Mouse (Mus musculus) intestine, postnatal 0 days (tissue): ENCODE measurements at regions not wholly inside any gene's neighbourhood (a gene's known extent, or its start where the extent isn't known, plus 50 kb on each side); places are given as distances from the start of the nearest gene placed in this dataset.

Experiments used
- ATAC-seq: fragments of 200-750 bp; cut with Nextera tagmentation; 2 replicates; pipeline ENCODE4 v1.8.0; 2017; ENCODE audit warnings: mild to moderate bottlenecking, moderate TSS enrichment, moderate library complexity
- H3K27ac ChIP-seq: fragments of 300-500 bp; sonication (generic); 2 replicates; pipeline ENCODE4 v1.5.1; 2014; ENCODE audit warnings: mild to moderate bottlenecking, low read depth, low read length, moderate library complexity
- H3K27me3 ChIP-seq: fragments of 300-500 bp; sonication (generic); replicated peaks from 2 replicates; pipeline ENCODE4 v1.6.1; 2014; ENCODE audit warnings: low read length, mixed read lengths; ENCODE audit not compliant: control insufficient read depth, insufficient read depth
- H3K36me3 ChIP-seq: fragments of 300-500 bp; sonication (generic); 2 replicates; pipeline ENCODE4 v1.6.1; 2014; ENCODE audit warnings: mild to moderate bottlenecking, moderate library complexity; ENCODE audit not compliant: control insufficient read depth, insufficient read depth
- H3K4me1 ChIP-seq: fragments of 300-500 bp; sonication (generic); replicated peaks from 2 replicates; pipeline ENCODE4 v1.6.1; 2014; ENCODE audit warnings: antibody characterized with exemption, low read length, mixed read lengths; ENCODE audit not compliant: control insufficient read depth, insufficient read depth
- H3K4me2 ChIP-seq: fragments of 300-500 bp; sonication (generic); replicated peaks from 2 replicates; pipeline ENCODE4 v1.6.1; 2014; ENCODE audit warnings: low read depth, mild to moderate bottlenecking, moderate library complexity
- H3K4me3 ChIP-seq: fragments of 300-500 bp; sonication (generic); 2 replicates; pipeline ENCODE4 v1.5.1; 2014; ENCODE audit warnings: low read depth, low read length
- H3K9ac ChIP-seq: fragments of 300-500 bp; sonication (generic); 2 replicates; pipeline ENCODE4 v1.6.1; 2014; ENCODE audit warnings: mild to moderate bottlenecking, low read depth, low read length
- H3K9me3 ChIP-seq: fragments of 300-500 bp; sonication (generic); 2 replicates; pipeline ENCODE4 v1.6.1; 2016; ENCODE audit warnings: mixed run types; ENCODE audit not compliant: control insufficient read depth
- CTCF ChIP-seq: sonication (generic); IDR thresholded peaks from 2 replicates; pipeline ENCODE4 v1.5.1; 2016; ENCODE audit warnings: low read depth, mild to moderate bottlenecking, control low read depth, antibody characterized with exemption, moderate library complexity
- WGBS: fragments of 180-500 bp; shearing (Covaris S2); extraction: QIAGEN DNeasy Blood & Tissue Kit; methylation state at CpG from one replicate; pipeline ENCODE4 v1.1.7; 2014; 5-methylcytosine and 5-hydroxymethylcytosine counted together

DNA sequence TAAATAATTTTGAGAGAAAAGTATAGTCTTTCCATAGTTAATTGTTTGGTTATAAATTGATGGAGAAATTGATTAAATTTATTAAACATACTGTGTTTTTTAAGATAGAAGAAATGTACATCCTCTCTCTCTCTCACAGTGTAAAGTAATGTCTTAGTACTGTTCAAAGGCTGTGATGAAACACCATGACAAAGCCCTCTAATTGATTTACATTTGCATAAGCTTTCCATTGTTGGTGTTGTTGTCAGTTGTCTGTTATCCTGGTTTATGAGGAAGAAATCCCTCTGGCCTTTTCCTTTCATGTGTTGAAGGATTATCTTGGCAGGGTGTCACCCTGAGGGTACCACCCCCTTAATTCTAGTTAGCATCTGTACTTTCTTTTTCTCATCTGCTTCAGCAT lies 207.2 kb upstream of the Dmd start:
- no peak for ATAC-seq
- H3K4me1 ChIP-seq: no peaks in the 10 kb centered on the region
- H3K27ac ChIP-seq: no peak overlapping the region
- no peaks in the 10 kb centered on the region for H3K27me3 ChIP-seq
- H3K9ac ChIP-seq: no peak overlapping the region
- no peaks in the 10 kb centered on the region for H3K9me3 ChIP-seq
- H3K4me2 ChIP-seq: no peak overlapping the region
- no peaks in the 10 kb centered on the region for H3K36me3 ChIP-seq
- TF ChIP-seq CTCF: no peak
- H3K4me3 ChIP-seq: no peak overlapping the region

DNA sequence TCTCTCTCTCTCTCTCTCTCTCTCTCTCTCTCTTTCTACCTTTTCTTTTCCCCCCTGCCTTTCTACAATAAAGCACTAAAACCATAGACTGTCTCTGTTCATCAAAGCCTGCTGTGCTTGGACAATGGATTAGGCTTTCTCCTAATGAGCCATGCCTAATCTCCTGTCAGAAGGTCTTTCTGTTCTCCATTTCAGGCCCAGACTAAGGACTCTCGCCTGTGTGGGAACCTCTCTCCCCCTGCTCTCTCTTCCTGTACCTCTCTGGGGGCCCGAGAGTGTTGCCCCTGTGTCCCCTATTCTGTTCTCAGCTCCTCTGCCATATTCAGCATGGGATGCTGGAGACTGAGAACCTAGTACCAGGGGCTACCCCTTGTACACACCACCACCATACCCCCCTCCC lies 184.5 kb upstream of the Dmd start:
- WGBS: 47% methylated on average over 2 of the region's 2 CpGs
- no peak for ATAC-seq
- H3K27ac ChIP-seq: no peak overlapping the region
- H3K4me1 ChIP-seq: no peaks in the 10 kb centered on the region
- no peak for TF ChIP-seq CTCF
- H3K9me3 ChIP-seq: no peaks in the 10 kb centered on the region
- H3K27me3 ChIP-seq: no peaks in the 10 kb centered on the region
- H3K4me2 ChIP-seq: no peak overlapping the region
- H3K4me3 ChIP-seq: no peak overlapping the region
- no peak overlapping the region for H3K9ac ChIP-seq
- no peaks in the 10 kb centered on the region for H3K36me3 ChIP-seq

DNA sequence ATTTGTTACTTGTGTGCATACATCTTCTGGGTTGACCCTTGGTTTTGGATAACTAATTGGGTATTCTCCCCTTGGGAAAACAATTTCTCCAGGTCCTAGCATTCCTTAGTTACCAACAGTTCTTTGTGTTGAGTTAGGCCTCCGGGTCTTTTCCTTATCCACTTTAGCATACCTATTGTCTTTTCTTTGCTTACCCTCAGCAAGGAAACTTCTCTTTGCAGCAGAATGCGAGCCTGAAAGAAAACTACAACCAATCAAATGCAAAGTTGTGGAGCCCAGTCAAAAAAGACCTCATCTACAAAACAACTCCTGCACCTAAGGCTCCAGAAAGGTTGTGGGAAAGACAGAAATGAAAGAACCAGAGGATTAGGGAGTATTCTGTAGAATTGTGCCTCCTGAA lies 139.5 kb upstream of the Dmd start:
- Histone ChIP-seq H3K27ac (no peak overlapping the region), H3K36me3 (no peaks in the 10 kb centered on the region), H3K9me3 (no peaks in the 10 kb centered on the region), H3K4me3 (no peak overlapping the region), H3K9ac (no peak overlapping the region), H3K4me1 (no peaks in the 10 kb centered on the region), H3K27me3 (no peaks in the 10 kb centered on the region), H3K4me2 (no peak overlapping the region)
- 24% methylated on average over 2 of the region's 2 CpGs for whole genome bisulfite sequencing
- no peak for ATAC-seq
- TF ChIP-seq CTCF: no peak

DNA sequence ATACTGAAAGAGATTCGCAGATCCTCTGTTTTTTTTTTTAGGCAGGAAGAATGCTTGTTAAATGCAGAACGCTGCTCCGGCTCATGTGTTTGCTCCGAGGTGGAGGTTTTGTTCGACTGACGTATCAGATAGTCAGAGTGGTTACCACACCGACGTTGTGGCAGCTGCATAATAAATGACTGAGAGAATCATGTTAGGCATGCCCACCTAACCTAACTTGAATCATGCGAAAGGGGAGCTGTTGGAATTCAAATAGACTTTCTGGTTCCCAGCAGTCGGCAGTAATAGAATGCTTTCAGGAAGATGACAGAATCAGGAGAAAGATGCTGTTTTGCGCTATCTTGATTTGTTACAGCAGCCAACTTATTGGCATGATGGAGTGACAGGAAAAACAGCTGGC lies 134.1 kb upstream of the Dmd start:
- H3K9me3 ChIP-seq: no peaks in the 10 kb centered on the region
- WGBS: 18% methylated on average over 11 of the region's 11 CpGs
- peak overlapping the region; percentile 44 for H3K4me2 ChIP-seq
- no peaks in the 10 kb centered on the region for H3K36me3 ChIP-seq
- H3K9ac ChIP-seq: no peak overlapping the region
- TF ChIP-seq CTCF: no peak
- H3K4me1 ChIP-seq: no peaks in the 10 kb centered on the region
- H3K27ac ChIP-seq: no peak overlapping the region
- H3K27me3 ChIP-seq: no peaks in the 10 kb centered on the region
- ATAC-seq: no peak
- H3K4me3 ChIP-seq: peak overlapping the region; percentile 3; the same call in 1 of the 2 replicates

DNA sequence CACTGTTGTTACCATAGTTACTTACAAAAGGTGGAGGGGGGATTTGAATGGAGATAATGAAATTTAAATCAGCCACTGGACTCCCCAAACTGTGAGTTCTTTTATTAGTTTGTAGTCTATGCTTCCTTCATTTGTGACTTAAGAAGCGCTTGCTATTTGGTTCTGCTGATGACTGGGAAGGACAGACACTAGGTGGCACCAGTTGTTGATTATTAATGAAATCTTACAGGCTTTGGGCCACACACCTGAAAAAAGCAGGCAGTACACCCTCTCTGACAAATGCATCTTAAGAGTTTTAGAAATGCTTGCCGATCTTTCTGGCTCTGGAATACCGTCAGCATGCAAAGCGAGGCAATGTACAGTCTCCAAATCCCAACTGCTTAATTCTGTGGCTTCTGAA lies 131.6 kb upstream of the Dmd start:
- peak; percentile 24; the same call in 1 of the 2 replicates for TF ChIP-seq CTCF
- ATAC-seq: no peak
- H3K4me2 ChIP-seq: no peak overlapping the region
- no peak overlapping the region for H3K9ac ChIP-seq
- H3K27ac ChIP-seq: no peak overlapping the region
- H3K9me3 ChIP-seq: no peaks in the 10 kb centered on the region
- H3K4me1 ChIP-seq: no peaks in the 10 kb centered on the region
- no peaks in the 10 kb centered on the region for H3K27me3 ChIP-seq
- WGBS: 49% methylated on average over 4 of the region's 4 CpGs
- H3K36me3 ChIP-seq: no peaks in the 10 kb centered on the region
- no peak overlapping the region for H3K4me3 ChIP-seq

DNA sequence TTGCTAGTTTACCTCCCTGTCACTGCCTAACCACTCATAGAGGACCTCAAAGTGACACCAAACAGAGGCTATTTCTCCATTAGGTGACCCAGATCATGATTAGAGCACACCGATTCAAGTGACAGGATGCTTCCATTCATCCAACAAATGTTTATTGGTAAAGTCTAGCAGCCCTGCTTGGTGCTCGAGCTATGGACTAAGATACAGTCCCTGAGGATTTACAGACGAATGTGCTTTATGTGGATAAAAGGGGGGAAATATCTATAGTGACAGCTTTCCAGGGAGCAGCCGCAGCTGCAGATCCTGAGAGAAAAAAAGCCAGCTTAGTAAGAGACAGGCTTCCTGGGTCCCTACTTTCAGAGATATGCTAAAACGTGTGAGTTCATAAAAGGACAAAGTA lies 125.1 kb upstream of the Dmd start:
- TF ChIP-seq CTCF: no peak
- Histone ChIP-seq H3K27me3 (no peaks in the 10 kb centered on the region), H3K4me1 (no peaks in the 10 kb centered on the region), H3K36me3 (no peaks in the 10 kb centered on the region), H3K4me3 (no peak overlapping the region), H3K9ac (no peak overlapping the region), H3K9me3 (no peaks in the 10 kb centered on the region), H3K27ac (no peak overlapping the region), H3K4me2 (no peak overlapping the region)
- no peak for ATAC-seq
- WGBS: 46% methylated on average over 5 of the region's 5 CpGs

DNA sequence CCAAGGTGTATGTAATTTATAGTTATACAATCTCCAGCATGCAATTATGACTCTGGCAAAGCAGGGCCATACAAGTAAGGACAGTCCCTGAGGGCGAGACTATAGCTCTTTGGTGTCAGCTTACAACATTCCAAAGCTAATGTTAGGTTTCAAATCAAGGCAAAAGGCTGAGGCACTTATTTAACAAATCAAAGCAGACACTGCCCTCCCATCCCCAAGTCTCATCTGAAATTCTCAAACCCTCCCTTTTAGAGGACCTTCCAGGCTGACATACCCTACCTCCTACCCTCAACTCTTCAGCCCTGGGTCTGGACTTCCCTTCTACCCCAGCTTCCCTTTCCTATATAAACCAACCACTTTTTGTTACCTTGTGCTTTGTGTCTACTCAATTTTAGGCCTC lies 82.6 kb upstream of the Dmd start:
- H3K4me3 ChIP-seq: no peak overlapping the region
- TF ChIP-seq CTCF: no peak
- H3K4me2 ChIP-seq: no peak overlapping the region
- no peaks in the 10 kb centered on the region for H3K27me3 ChIP-seq
- no peak overlapping the region for H3K9ac ChIP-seq
- WGBS: 44% methylated on average over 1 of the region's 1 CpGs
- H3K9me3 ChIP-seq: no peaks in the 10 kb centered on the region
- H3K4me1 ChIP-seq: no peaks in the 10 kb centered on the region
- H3K36me3 ChIP-seq: no peaks in the 10 kb centered on the region
- H3K27ac ChIP-seq: no peak overlapping the region
- no peak for ATAC-seq
